ENCODE assay signal across 8 mouse cellular contexts in genomic region chr4:129696158-129696985, GRCm38 (mm10). TPM values are rescaled to one million over a fixed set of nuclear protein-coding genes. Genes with fewer than 3 reads are reported as not detected.
A peak's percentile ranks its signal among the peaks of the same experiment; 100 is the strongest.
DNase-seq lines count a peak whose midpoint lies in the region; ATAC-seq and TF ChIP-seq lines count a peak whose summit lies in the region.

Gene Tmem39b, minus strand, starts transcription at chr4:129696838.

- H3K27me3 ChIP-seq in Patski = no peaks in the 10 kb centered on the region
- H3K27me3 ChIP-seq in hindbrain, embryonic 14.5 days (ENCODE audit: control insufficient read depth, insufficient read depth, low read length) = no peaks in the 10 kb centered on the region

- H3K9me3 ChIP-seq in hindbrain, embryonic 14.5 days (ENCODE audit: control insufficient read depth, low read length) = no peaks in the 10 kb centered on the region

- DNase-seq in Patski (ENCODE audit: low read depth, low spot score) = no peak
- DNase-seq in cerebellum, postnatal 14 days = peak; percentile 90 to 93
- DNase-seq in frontal cortex, postnatal 25 days (ENCODE audit: low spot score in 2 of 2) = peak; percentile 70 to 84
- peak; percentile 94 for DNase-seq in hindbrain, embryonic 14.5 days (ENCODE audit: low spot score)
- peak; percentile 91 to 93 for DNase-seq in layer of hippocampus, postnatal 36 days
- peak; percentile 95 for DNase-seq in lung, postnatal 36 days
- peak; percentile 97 for DNase-seq in retina, postnatal 1 day
- DNase-seq in urinary bladder, adult 18-20 months (ENCODE audit: low spot score in 2 of 2) = peak; percentile 87 to 88

- POLR2A ChIA-PET in Patski (lab: Charles Lee) = interaction anchor here (1.1 to 1.3 kb wide), 2 partner anchors 17 to 23 kb away, joined by 4 to 5 read pairs; partner anchors contain the start of gene Kpna6

- CTCF ChIA-PET in Patski (lab: Charles Lee) = interaction anchor here (0.9 kb wide), 1 partner anchor 17 kb away, joined by 4 read pairs; no protein-coding TSS in a partner anchor

- peak; percentile 78 for ATAC-seq in Patski
- ATAC-seq in hindbrain, embryonic 14.5 days (ENCODE audit: low FRiP score) = peak; percentile 85

- under 1% methylated on average over 57 of the region's 57 CpGs for WGBS in hindbrain, embryonic 14.5 days

- peaks cover 27% of the 10 kb centered on the region for H3K4me1 ChIP-seq in hindbrain, embryonic 14.5 days (replicated peaks; ENCODE audit: control insufficient read depth, insufficient read depth, low read length)

- H3K9ac ChIP-seq in hindbrain, embryonic 14.5 days = peak within 1 kb of the TSS; percentile 71

- TF ChIP-seq CTCF in Patski (IDR thresholded peaks at IDR 0.05) = no peak

- peak within 1 kb of the TSS; percentile 63 for H3K4me2 ChIP-seq in hindbrain, embryonic 14.5 days (replicated peaks)

- H3K27ac ChIP-seq in hindbrain, embryonic 14.5 days = peak within 1 kb of the TSS; percentile 94

- peaks cover 29% of the 10 kb centered on the region for H3K36me3 ChIP-seq in hindbrain, embryonic 14.5 days (replicated peaks; ENCODE audit: control insufficient read depth, insufficient read depth)

- in situ Hi-C loops in Patski (cut with MboI; ENCODE audit: low pct_unique_long_range_greater_than_20kb) = no loop called here

- H3K4me3 ChIP-seq in hindbrain, embryonic 14.5 days (replicated peaks; ENCODE audit: low read length) = peak within 1 kb of the TSS; percentile 59

RNA-seq across cellular contexts. Expression of gene Tmem39b, which starts in this region (rescaled TPM):
- 7.8 TPM for polyA plus RNA-seq in Patski (2021)
- 25.6 and 29.5 TPM in 2 replicates for polyA plus RNA-seq in hindbrain, embryonic 14.5 days (2014; fragmentation: Nextera tagmentation; extraction: Ambion mirVana)
- total RNA-seq in layer of hippocampus, postnatal 36 days (2021) = 10 to 100 TPM; 11.5 to 15.8 TPM
